Mouse (Mus musculus) liver, embryonic 11.5 days (tissue): ENCODE measurements around the gene Col26a1. TPM values are rescaled to one million over a fixed set of nuclear protein-coding genes. Genes with fewer than 3 reads are reported as not detected.

ENCODE experiments used
- polyA plus RNA-seq: library from polyadenylated mRNA; unstranded; fragments of >200 nt; fragmentation: Nextera tagmentation; extraction: Ambion mirVana; gene quantifications from 2 replicates; pipeline ENCODE4 v1.2.1, GENCODE M21; 2014

Gene Col26a1
- polyA plus RNA-seq, 1 experiment from 2014 or later = 9.8 TPM

Other genes with a start within 250 kb of the Col26a1 start
- gene Myl10, start 190.1 kb downstream of the Col26a1 start, polyA plus RNA-seq = not detected in 2 replicates
- 28.5 and 32.4 TPM in 2 replicates for gene Ift22, start 24.9 kb upstream of the Col26a1 start, polyA plus RNA-seq
- 241 and 251 TPM in 2 replicates for gene Fis1, start 70.1 kb upstream of the Col26a1 start, polyA plus RNA-seq
- 2.5 and 2.8 TPM in 2 replicates for gene Cldn15, start 83.4 kb upstream of the Col26a1 start, polyA plus RNA-seq
- gene Plod3, start 103.8 kb upstream of the Col26a1 start, polyA plus RNA-seq = 28.7 and 29.2 TPM in 2 replicates
- gene Znhit1, start 104.8 kb upstream of the Col26a1 start, polyA plus RNA-seq = 93.8 and 97.2 TPM in 2 replicates
- gene Vgf, start 143.2 kb upstream of the Col26a1 start, polyA plus RNA-seq = 0.07 TPM in 1 of 2 replicates, not detected in the other
- gene Ap1s1, start 162.9 kb upstream of the Col26a1 start, polyA plus RNA-seq = 163 and 175 TPM in 2 replicates
- gene Serpine1, start 189.1 kb upstream of the Col26a1 start, polyA plus RNA-seq = 0.09 and 0.15 TPM in 2 replicates
- 8.7 and 8.8 TPM in 2 replicates for gene Trim56, start 233.0 kb upstream of the Col26a1 start, polyA plus RNA-seq